Mouse (Mus musculus): ENCODE data around the gene 1600002K03Rik. TPM values are rescaled to one million over a fixed set of nuclear protein-coding genes. Genes with fewer than 3 reads are reported as not detected.

1600002K03Rik gene
- total RNA-seq, 2 experiments from 2014 or later = 4.5 TPM

- intact Hi-C loops (cut with DNase I) = no loop called here
- peak in 1 of 2 experiments; percentile 90 for DNase-seq (ENCODE audit: extremely low spot score in 1 of 2, low spot score in 2 of 2)
These were observed 21.3 kb upstream of the 1600002K03Rik start for GRCm38 (mm10) chr10:80151211-80152034.

- intact Hi-C loops (cut with DNase I) = no loop called here
- DNase-seq (ENCODE audit: extremely low spot score in 1 of 2, low spot score in 2 of 2) = peak in 1 of 2 experiments; percentile 72
These were observed 20.5 kb upstream of the 1600002K03Rik start for GRCm38 (mm10) chr10:80152071-80152872.

DNA sequence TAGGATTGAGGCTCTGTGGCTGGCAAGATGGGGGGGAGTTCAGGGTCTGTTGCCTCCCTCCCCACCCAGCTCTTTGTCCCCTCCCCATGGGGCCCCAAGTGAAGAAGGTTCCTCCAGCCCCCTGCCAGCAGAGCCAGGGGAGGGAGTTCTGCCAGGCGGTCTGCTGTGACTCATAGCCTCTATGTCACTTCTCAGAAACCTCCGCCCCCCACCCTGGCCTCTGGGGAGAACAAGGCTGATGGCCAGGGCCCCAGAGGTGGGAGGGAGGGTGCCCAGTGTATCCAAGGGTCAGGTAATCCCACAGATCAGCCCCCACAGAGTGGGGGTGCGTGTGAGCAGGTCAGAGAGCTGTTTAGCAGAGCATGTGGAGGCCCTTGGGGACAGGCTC, 19.9 kb upstream of the 1600002K03Rik start:
- intact Hi-C loops (cut with DNase I) = no loop called here
- peak in 1 of 2 experiments; percentile 73 for DNase-seq (ENCODE audit: extremely low spot score in 1 of 2, low spot score in 2 of 2)

- DNase-seq (ENCODE audit: extremely low spot score in 1 of 2, low spot score in 2 of 2) = peak in 1 of 2 experiments; percentile 47
- intact Hi-C loops (cut with DNase I) = no loop called here
These were observed 19.0 kb upstream of the 1600002K03Rik start for GRCm38 (mm10) chr10:80153713-80154112.

- intact Hi-C loops (cut with DNase I) = no loop called here
- no peak for DNase-seq (ENCODE audit: extremely low spot score in 1 of 2, low spot score in 2 of 2)
These were observed 18.4 kb upstream of the 1600002K03Rik start for GRCm38 (mm10) chr10:80154384-80154783.

DNA sequence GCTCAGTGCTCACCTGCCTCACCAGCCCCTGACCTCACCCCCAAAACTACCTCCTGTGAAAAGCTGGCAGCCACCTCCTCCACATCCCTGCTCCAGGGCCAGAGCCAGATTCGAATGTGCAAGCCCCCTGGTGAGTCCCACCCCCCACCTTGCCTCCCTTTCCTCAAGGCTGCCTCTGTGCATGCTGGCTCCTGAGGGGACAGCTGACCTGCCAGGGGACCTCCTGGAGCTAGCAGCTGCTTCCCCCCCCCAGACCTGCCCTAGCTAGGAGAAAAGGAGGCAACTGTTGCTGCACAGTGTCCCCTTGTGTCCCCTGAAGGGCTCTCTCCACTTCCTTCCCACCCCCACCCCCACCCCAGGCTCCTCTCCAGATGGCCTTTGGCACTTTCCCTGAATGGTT, 17.5 kb upstream of the 1600002K03Rik start:
- intact Hi-C loops (cut with DNase I) = no loop called here
- DNase-seq (ENCODE audit: extremely low spot score in 1 of 2, low spot score in 2 of 2) = peak in 1 of 2 experiments; percentile 72

DNA sequence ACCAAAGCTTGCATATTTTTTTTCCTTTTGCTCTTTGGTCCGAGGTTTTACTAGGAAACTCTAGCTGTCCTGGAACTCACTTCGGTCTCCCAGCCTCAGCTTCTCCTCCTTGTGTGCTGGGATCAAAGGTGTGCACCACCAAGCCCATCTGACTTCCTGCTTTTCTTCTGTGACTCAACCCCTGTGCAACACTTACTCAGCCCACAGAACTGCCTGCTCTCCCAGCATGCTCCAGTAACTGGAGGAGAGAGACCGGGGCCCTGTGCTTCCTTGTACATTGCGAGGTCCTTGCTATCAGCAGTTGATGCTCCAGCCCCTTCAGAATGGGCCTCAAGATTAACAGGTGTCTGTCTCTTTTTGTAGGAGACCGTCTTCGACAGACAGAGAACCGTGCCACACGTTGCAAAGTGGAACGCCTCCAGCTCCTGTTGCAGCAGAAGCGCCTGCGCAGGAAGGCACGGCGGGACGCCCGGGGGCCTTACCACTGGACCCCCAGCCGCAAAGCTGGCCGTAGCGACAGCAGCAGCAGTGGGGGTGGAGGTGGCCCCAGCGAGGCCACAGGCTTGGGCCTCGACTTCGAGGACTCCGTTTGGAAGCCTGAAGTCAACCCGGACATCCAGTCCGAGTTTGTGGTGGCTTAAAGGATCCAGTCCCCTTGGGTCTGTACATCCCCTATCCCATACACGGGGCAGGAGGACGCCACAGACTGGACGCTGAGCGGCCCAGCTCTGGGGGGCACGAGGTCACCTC, 16.6 kb upstream of the 1600002K03Rik start:
- DNase-seq (ENCODE audit: extremely low spot score in 1 of 2, low spot score in 2 of 2) = peak in 1 of 2 experiments; percentile 55
- intact Hi-C loops (cut with DNase I) = no loop called here

DNA sequence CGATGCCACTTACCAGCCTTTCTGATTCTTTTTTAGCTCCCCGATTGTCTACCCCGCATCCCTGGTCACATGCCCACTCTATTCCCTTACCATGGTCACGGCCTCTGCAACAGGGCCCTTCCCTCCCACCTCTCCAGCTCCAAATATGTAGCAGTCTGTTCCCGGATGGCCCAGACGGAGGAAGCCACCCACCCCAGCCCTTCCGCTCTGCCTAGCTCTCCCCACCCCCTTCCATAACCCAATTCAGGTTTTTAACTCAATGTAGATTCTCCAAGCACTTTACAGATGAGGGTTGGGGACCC, 16.0 kb upstream of the 1600002K03Rik start:
- peak in 1 of 2 experiments; percentile 82 for DNase-seq (ENCODE audit: extremely low spot score in 1 of 2, low spot score in 2 of 2)
- intact Hi-C loops (cut with DNase I) = no loop called here

DNA sequence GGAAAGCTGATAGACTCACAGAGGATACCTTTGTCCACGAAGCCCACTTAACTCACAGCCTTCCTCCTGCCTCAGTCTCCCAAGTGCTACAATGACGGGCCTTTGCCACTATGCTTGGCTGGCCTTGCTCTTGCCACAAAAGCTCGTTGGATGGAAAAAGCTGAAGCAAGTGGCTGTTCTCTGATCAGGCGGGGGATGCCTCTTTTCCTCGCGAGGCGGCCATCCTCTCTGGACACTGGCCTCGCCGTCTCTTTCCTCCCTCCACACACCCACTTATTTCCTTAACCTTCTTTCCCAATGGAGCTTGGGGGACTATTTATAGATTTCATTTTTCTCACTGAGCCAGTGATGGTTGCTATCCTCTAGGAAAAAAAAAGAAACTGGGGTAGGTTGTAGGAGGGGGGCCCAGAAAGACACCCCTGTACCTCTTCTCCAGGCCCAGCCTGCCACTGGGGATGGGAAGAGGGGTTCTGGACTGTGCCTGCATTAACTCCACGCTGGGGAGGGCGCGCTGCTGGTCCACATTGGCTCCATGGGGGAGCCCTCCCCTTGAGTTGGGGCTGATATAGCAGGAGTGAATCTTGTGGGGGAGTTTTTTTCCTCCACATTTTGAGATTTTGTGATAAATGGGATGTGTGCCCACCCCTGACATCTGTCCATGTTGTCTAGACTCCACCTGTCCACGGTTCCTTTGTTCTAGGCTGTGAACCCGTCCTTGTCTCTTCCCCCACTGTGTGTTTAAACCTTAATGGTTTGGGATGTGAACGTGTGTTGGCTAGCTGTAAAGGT, 15.4 kb upstream of the 1600002K03Rik start:
- peak in 1 of 2 experiments; percentile 57 for DNase-seq (ENCODE audit: extremely low spot score in 1 of 2, low spot score in 2 of 2)
- intact Hi-C loops (cut with DNase I) = no loop called here

GRCm38 (mm10) chr10:80158307-80158986, 14.3 kb upstream of the 1600002K03Rik start:
- peak in 1 of 2 experiments; percentile 83 for DNase-seq (ENCODE audit: extremely low spot score in 1 of 2, low spot score in 2 of 2)
- intact Hi-C loops (cut with DNase I) = no loop called here

GRCm38 (mm10) chr10:80159021-80159560, 13.7 kb upstream of the 1600002K03Rik start:
- peak in 1 of 2 experiments; percentile 83 for DNase-seq (ENCODE audit: extremely low spot score in 1 of 2, low spot score in 2 of 2)
- intact Hi-C loops (cut with DNase I) = no loop called here

DNA sequence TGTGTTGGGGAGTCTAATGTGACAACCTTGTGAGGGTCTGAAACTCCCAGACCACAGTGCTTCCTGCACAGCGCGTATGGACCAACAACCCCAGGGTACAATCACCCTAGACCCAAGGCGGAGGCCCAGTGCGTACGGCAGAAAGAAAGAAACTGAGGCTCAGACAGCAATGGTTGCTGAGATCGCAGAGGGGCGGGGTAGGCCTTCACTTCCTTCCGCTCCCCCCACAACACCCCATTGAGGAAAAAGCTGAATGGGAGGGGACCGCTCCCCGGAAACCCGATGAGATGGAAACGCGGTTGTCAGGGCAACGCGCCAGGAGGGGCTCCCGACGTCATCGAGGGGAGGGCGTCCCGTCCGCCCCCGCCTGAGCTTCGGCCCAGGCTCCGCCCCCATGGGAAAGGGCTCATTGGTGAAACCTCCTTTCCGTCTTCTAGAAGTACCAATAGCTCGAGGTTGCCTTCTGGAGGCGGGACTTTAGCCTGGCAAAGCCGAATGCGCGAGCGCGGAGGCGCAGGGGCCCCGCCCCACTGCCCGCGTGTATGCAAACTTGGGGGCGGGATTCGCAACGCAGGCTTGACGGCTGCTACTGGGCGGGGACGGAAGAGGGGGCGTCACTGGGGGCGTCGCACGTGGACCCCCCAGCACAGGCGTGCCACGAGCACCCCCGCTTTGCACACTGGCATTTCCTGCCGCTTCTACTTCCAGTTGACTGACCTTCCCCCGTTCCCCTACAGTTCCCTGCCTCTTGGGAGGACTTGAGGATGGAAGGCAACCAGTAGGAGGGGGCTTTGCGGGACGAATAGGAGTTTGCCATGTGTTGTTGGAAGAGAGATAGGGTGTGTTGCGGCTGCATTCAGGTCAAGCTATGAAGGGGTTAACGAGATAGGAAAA, 12.9 kb upstream of the 1600002K03Rik start:
- DNase-seq (ENCODE audit: extremely low spot score in 1 of 2, low spot score in 2 of 2) = peak; percentile 99
- intact Hi-C loops (cut with DNase I) = no loop called here

GRCm38 (mm10) chr10:80160455-80161371, 12.0 kb upstream of the 1600002K03Rik start:
- peak in 1 of 2 experiments; percentile 90 for DNase-seq (ENCODE audit: extremely low spot score in 1 of 2, low spot score in 2 of 2)
- intact Hi-C loops (cut with DNase I) = no loop called here

GRCm38 (mm10) chr10:80161522-80162242, 11.1 kb upstream of the 1600002K03Rik start:
- DNase-seq (ENCODE audit: extremely low spot score in 1 of 2, low spot score in 2 of 2) = peak in 1 of 2 experiments; percentile 67
- intact Hi-C loops (cut with DNase I) = no loop called here

DNA sequence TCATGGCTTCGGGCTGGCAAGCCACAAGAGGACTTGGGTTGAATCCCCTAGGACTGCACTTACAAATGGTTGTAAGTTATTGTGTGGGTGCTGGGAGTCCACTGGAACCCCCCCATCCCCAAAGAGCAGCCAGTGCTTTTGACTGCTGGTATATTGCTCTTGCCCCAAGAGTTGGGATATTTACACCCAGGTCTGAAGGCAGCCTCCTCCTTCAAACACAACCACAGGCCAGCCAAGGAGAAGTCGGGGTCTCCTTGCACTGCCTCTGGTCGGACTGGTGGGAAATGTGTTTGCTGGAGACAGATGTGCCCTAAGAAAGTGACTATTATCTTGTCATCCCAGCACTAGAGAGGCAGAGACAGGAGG, 10.5 kb upstream of the 1600002K03Rik start:
- DNase-seq (ENCODE audit: extremely low spot score in 1 of 2, low spot score in 2 of 2) = no peak
- intact Hi-C loops (cut with DNase I) = no loop called here
